Mouse (Mus musculus) urinary bladder, postnatal 10 days (tissue): Measurements from ENCODE around the gene Chd5.
A peak's percentile ranks its signal among the peaks of the same experiment; 100 is the strongest.

Source experiments
- DNase-seq: peaks from one replicate; pipeline ENCODE4 v3.0.0; 2022; ENCODE audit warnings: low spot score

Chd5 gene

GRCm38 (mm10) chr4:152338419-152339292 is at the start of gene Chd5:
Gene Chd5, plus strand, starts transcription at chr4:152338651.
- no peak for DNase-seq

GRCm38 (mm10) chr4:152290385-152290784 is 48.1 kb upstream of the Chd5 start:
- no peak for DNase-seq

GRCm38 (mm10) chr4:152290991-152291390 is 47.5 kb upstream of the Chd5 start:
- no peak for DNase-seq

- DNase-seq, result no peak
These were observed 46.9 kb upstream of the Chd5 start, which contains the start of gene Hes3 for GRCm38 (mm10) chr4:152291562-152291961. Gene Hes3, minus strand, starts transcription at chr4:152291662.

- DNase-seq, result no peak
These were observed 46.2 kb upstream of the Chd5 start for GRCm38 (mm10) chr4:152292102-152292765.

GRCm38 (mm10) chr4:152294188-152294929 is 44.1 kb upstream of the Chd5 start:
- no peak for DNase-seq

- DNase-seq, result no peak
These were observed 42.5 kb upstream of the Chd5 start for GRCm38 (mm10) chr4:152295916-152296315.

GRCm38 (mm10) chr4:152296371-152296770 is 42.1 kb upstream of the Chd5 start:
- no peak for DNase-seq

GRCm38 (mm10) chr4:152296874-152297861 is 41.3 kb upstream of the Chd5 start, which contains the start of gene Icmt:
Gene Icmt, plus strand, starts transcription at chr4:152297227.
- peak; percentile 99 for DNase-seq

GRCm38 (mm10) chr4:152298836-152299235 is 39.6 kb upstream of the Chd5 start:
- no peak for DNase-seq

GRCm38 (mm10) chr4:152300375-152300774 is 38.1 kb upstream of the Chd5 start:
- no peak for DNase-seq

- no peak for DNase-seq
These were observed 36.4 kb upstream of the Chd5 start for GRCm38 (mm10) chr4:152302012-152302411.

GRCm38 (mm10) chr4:152303172-152303571 is 35.3 kb upstream of the Chd5 start:
- DNase-seq, result no peak

GRCm38 (mm10) chr4:152304685-152305084 is 33.8 kb upstream of the Chd5 start:
- no peak for DNase-seq

GRCm38 (mm10) chr4:152305991-152306390 is 32.5 kb upstream of the Chd5 start:
- DNase-seq, result no peak

GRCm38 (mm10) chr4:152307542-152307941 is 30.9 kb upstream of the Chd5 start:
- DNase-seq, result no peak

GRCm38 (mm10) chr4:152312186-152312585 is 26.3 kb upstream of the Chd5 start:
- no peak for DNase-seq

GRCm38 (mm10) chr4:152313211-152313632 is 25.2 kb upstream of the Chd5 start:
- DNase-seq, result no peak

GRCm38 (mm10) chr4:152313934-152314333 is 24.5 kb upstream of the Chd5 start:
- DNase-seq, result no peak

- no peak for DNase-seq
These were observed 22.8 kb upstream of the Chd5 start for GRCm38 (mm10) chr4:152315498-152316213.
